Mouse (Mus musculus) bone marrow macrophage, adult 2 months (primary cell): ENCODE results near the gene Gm45618.

Experiments
- CTCF ChIP-seq: IDR thresholded peaks from 2 replicates; pipeline ENCODE4 v1.5.1; 2012; ENCODE audit warnings: low read depth, mild to moderate bottlenecking, low read length, moderate library complexity
- POLR2A ChIP-seq: IDR thresholded peaks from 2 replicates; pipeline ENCODE4 v1.6.1; 2012; ENCODE audit warnings: mild to moderate bottlenecking, low read depth, low read length, borderline replicate concordance

GRCm38 (mm10) chr7:142148633-142149032, 28.1 kb upstream of the Gm45618 start:
- TF ChIP-seq CTCF (no peak), POLR2A (no peak)
